Mouse (Mus musculus) intestine, embryonic 14.5 days (tissue): ENCODE data around the gene Lrch1. TPM values are rescaled to one million over a fixed set of nuclear protein-coding genes. Genes with fewer than 3 reads are reported as not detected.

ENCODE experiments used
- ATAC-seq: fragments of 200-750 bp; cut with Nextera tagmentation; replicated peaks from 2 replicates; pipeline ENCODE4 v1.8.0; 2017; ENCODE audit warnings: low read depth, moderate number of reproducible peaks, moderate TSS enrichment, moderate library complexity; ENCODE audit not compliant: low FRiP score, low TSS enrichment
- DNase-seq: peaks from one replicate; pipeline ENCODE4 v3.0.0-alpha.2; 2018; ENCODE audit warnings: low spot score
- H3K27ac ChIP-seq: fragments of 300-500 bp; sonication (generic); 2 replicates; pipeline ENCODE4 v1.5.1; 2014; ENCODE audit warnings: low read depth, mild to moderate bottlenecking, control low read depth
- H3K27me3 ChIP-seq: fragments of 300-500 bp; sonication (generic); replicated peaks from 2 replicates; pipeline ENCODE4 v1.6.1; 2014; ENCODE audit warnings: low read length, control low read depth; ENCODE audit not compliant: control insufficient read depth, insufficient read depth
- H3K36me3 ChIP-seq: fragments of 300-500 bp; sonication (generic); 2 replicates; pipeline ENCODE4 v1.6.1; 2014; ENCODE audit warnings: low read length, control low read depth; ENCODE audit not compliant: control insufficient read depth, insufficient read depth
- H3K4me1 ChIP-seq: fragments of 300-500 bp; sonication (generic); replicated peaks from 2 replicates; pipeline ENCODE4 v1.6.1; 2014; ENCODE audit warnings: low read length, control low read depth, mixed read lengths; ENCODE audit not compliant: control insufficient read depth, insufficient read depth
- H3K4me2 ChIP-seq: fragments of 300-500 bp; sonication (generic); 2 replicates; pipeline ENCODE4 v1.6.1; 2014; ENCODE audit warnings: low read length
- H3K4me3 ChIP-seq: fragments of 300-500 bp; sonication (generic); 2 replicates; pipeline ENCODE4 v1.5.1; 2014; ENCODE audit warnings: low read depth, low read length, control low read depth, mixed read lengths
- H3K9ac ChIP-seq: fragments of 300-500 bp; sonication (generic); 2 replicates; pipeline ENCODE4 v1.6.1; 2014; ENCODE audit warnings: mild to moderate bottlenecking, low read length
- H3K9me3 ChIP-seq: fragments of 300-500 bp; sonication (generic); 2 replicates; pipeline ENCODE4 v1.6.1; 2016; ENCODE audit warnings: low read length, control low read depth; ENCODE audit not compliant: control insufficient read depth
- WGBS: fragments of 180-500 bp; shearing (Covaris S2); extraction: QIAGEN DNeasy Blood & Tissue Kit; methylation state at CpG from one replicate; pipeline ENCODE4 v1.1.7; 2014; 5-methylcytosine and 5-hydroxymethylcytosine counted together
- polyA plus RNA-seq: library from polyadenylated mRNA; unstranded; fragments of >200 nt; fragmentation: Nextera tagmentation; extraction: Ambion mirVana; gene quantifications from 2 replicates; pipeline ENCODE4 v1.2.1, GENCODE M21; 2014

Gene Lrch1
- polyA plus RNA-seq, 1 experiment from 2014 or later, result 12.6 TPM

GRCm38 (mm10) chr14:74956702-74957101 lies 9.0 kb upstream of the Lrch1 start:
- Histone ChIP-seq H3K4me3 (no peak overlapping the region), H3K4me2 (no peak overlapping the region), H3K36me3 (no peaks in the 10 kb centered on the region), H3K9me3 (no peaks in the 10 kb centered on the region), H3K4me1 (no peaks in the 10 kb centered on the region), H3K9ac (no peak overlapping the region), H3K27me3 (no peaks in the 10 kb centered on the region), H3K27ac (no peak overlapping the region)
- 41% methylated on average over 2 of the region's 2 CpGs for WGBS
- ATAC-seq, result no peak
- no peak for DNase-seq

- H3K4me1 ChIP-seq, result no peaks in the 10 kb centered on the region
- H3K4me3 ChIP-seq, result no peak overlapping the region
- no peak for DNase-seq
- H3K27ac ChIP-seq, result no peak overlapping the region
- H3K9me3 ChIP-seq, result no peaks in the 10 kb centered on the region
- no peaks in the 10 kb centered on the region for H3K36me3 ChIP-seq
- H3K27me3 ChIP-seq, result no peaks in the 10 kb centered on the region
- no peak overlapping the region for H3K4me2 ChIP-seq
- no peak for ATAC-seq
- H3K9ac ChIP-seq, result no peak overlapping the region
- WGBS, result 67% methylated on average over 1 of the region's 1 CpGs
These were observed 8.6 kb upstream of the Lrch1 start for GRCm38 (mm10) chr14:74956234-74956633.

GRCm38 (mm10) chr14:74948426-74949240 lies 957 bp upstream of the Lrch1 start:
- 46% methylated on average over 14 of the region's 14 CpGs for WGBS
- peak; percentile 29; the same call in 1 of the 2 replicates for ATAC-seq
- peak; percentile 76 for DNase-seq
- H3K9me3 ChIP-seq, result no peaks in the 10 kb centered on the region
- peaks cover 13% of the 10 kb centered on the region for H3K4me1 ChIP-seq
- no peaks in the 10 kb centered on the region for H3K36me3 ChIP-seq
- H3K27ac ChIP-seq, result peak overlapping the region; percentile 78; the same call in 1 of the 2 replicates
- H3K4me3 ChIP-seq, result peak overlapping the region; percentile 80
- peak overlapping the region; percentile 88 for H3K4me2 ChIP-seq
- H3K9ac ChIP-seq, result peak overlapping the region; percentile 79; the same call in 1 of the 2 replicates
- H3K27me3 ChIP-seq, result no peaks in the 10 kb centered on the region

GRCm38 (mm10) chr14:74948014-74948396 lies 329 bp upstream of the Lrch1 start:
- 26% methylated on average over 13 of the region's 13 CpGs for WGBS
- ATAC-seq, result no peak
- no peaks in the 10 kb centered on the region for H3K27me3 ChIP-seq

GRCm38 (mm10) chr14:74946751-74947375 lies 813 bp downstream of the Lrch1 start:
- H3K4me1 ChIP-seq, result peaks cover 13% of the 10 kb centered on the region
- H3K36me3 ChIP-seq, result no peaks in the 10 kb centered on the region
- no peaks in the 10 kb centered on the region for H3K27me3 ChIP-seq
- peak overlapping the region; percentile 80 for H3K4me3 ChIP-seq
- peak overlapping the region; percentile 88 for H3K4me2 ChIP-seq
- ATAC-seq (peak; percentile 62), DNase-seq (peak; percentile 84)
- WGBS, result under 1% methylated on average over 56 of the region's 56 CpGs
- H3K9ac ChIP-seq, result peak overlapping the region; percentile 79
- peak overlapping the region; percentile 78 for H3K27ac ChIP-seq
- no peaks in the 10 kb centered on the region for H3K9me3 ChIP-seq

More at GRCm38 (mm10) chr14:74948014-74948396, 329 bp upstream of the Lrch1 start:
- peaks cover 13% of the 10 kb centered on the region for H3K4me1 ChIP-seq
- peak overlapping the region; percentile 78 for H3K27ac ChIP-seq
- peak overlapping the region; percentile 88 for H3K4me2 ChIP-seq
- H3K9me3 ChIP-seq, result no peaks in the 10 kb centered on the region
- DNase-seq, result no peak
- peak overlapping the region; percentile 80 for H3K4me3 ChIP-seq
- H3K36me3 ChIP-seq, result no peaks in the 10 kb centered on the region
- peak overlapping the region; percentile 79 for H3K9ac ChIP-seq

- ATAC-seq (peak; percentile 21; the same call in 1 of the 2 replicates), DNase-seq (no peak)
- Histone ChIP-seq H3K9me3 (no peaks in the 10 kb centered on the region), H3K27me3 (no peaks in the 10 kb centered on the region), H3K9ac (peak overlapping the region; percentile 79), H3K36me3 (no peaks in the 10 kb centered on the region), H3K4me3 (peak overlapping the region; percentile 80), H3K27ac (peak overlapping the region; percentile 78), H3K4me2 (peak overlapping the region; percentile 88), H3K4me1 (peaks cover 13% of the 10 kb centered on the region)
- 4% methylated on average over 13 of the region's 13 CpGs for WGBS
These were observed 1.3 kb downstream of the Lrch1 start for GRCm38 (mm10) chr14:74946321-74946750.

GRCm38 (mm10) chr14:74945266-74946215 lies 2.1 kb downstream of the Lrch1 start:
- no peaks in the 10 kb centered on the region for H3K9me3 ChIP-seq
- H3K36me3 ChIP-seq, result no peaks in the 10 kb centered on the region
- no peak for ATAC-seq
- H3K4me1 ChIP-seq, result peaks cover 13% of the 10 kb centered on the region
- DNase-seq, result no peak
- H3K27me3 ChIP-seq, result no peaks in the 10 kb centered on the region
- H3K4me2 ChIP-seq, result peak overlapping the region; percentile 88
- 79% methylated on average over 11 of the region's 11 CpGs for WGBS
- H3K9ac ChIP-seq, result 0 out of 2 replicates have a peak overlapping the region, but pooled peaks have one; percentile 79
- H3K27ac ChIP-seq, result peak overlapping the region; percentile 78; the same call in 1 of the 2 replicates
- H3K4me3 ChIP-seq, result peak overlapping the region; percentile 80
